Mouse (Mus musculus): ENCODE results near the gene Omp. TPM values are rescaled to one million over a fixed set of nuclear protein-coding genes. Genes with fewer than 3 reads are reported as not detected.

Omp gene
- total RNA-seq, 2 experiments from 2014 or later: 0.12 to 0.25 TPM

- ATAC-seq (replicated peaks; ENCODE audit: poor library complexity): no peak
Measured at GRCm38 (mm10) chr7:98104481-98105435, 40.5 kb downstream of the Omp start.

GRCm38 (mm10) chr7:98103942-98104292 lies 41.4 kb downstream of the Omp start:
- ATAC-seq (replicated peaks; ENCODE audit: poor library complexity): no peak

- peak; percentile 91 for ATAC-seq (replicated peaks; ENCODE audit: poor library complexity)
Measured at GRCm38 (mm10) chr7:98103002-98103941, 42.0 kb downstream of the Omp start.

GRCm38 (mm10) chr7:98102488-98102887 lies 42.8 kb downstream of the Omp start:
- ATAC-seq (replicated peaks; ENCODE audit: poor library complexity): no peak

GRCm38 (mm10) chr7:98097557-98097956 lies 47.7 kb downstream of the Omp start:
- ATAC-seq (replicated peaks; ENCODE audit: poor library complexity): no peak

- peak; percentile 85 for ATAC-seq (replicated peaks; ENCODE audit: poor library complexity)
Measured at GRCm38 (mm10) chr7:98095852-98096251, 49.5 kb downstream of the Omp start.

Other genes with a start within 250 kb of the Omp start
- not detected in 2 replicates for gene Gdpd4, start 225.5 kb downstream of the Omp start, total RNA-seq (2015)
- not detected in 2 replicates for gene Gdpd4, start 225.5 kb downstream of the Omp start, total RNA-seq (2017)
- 16.0 and 17.1 TPM in 2 replicates for gene Myo7a, start 26.0 kb downstream of the Omp start, total RNA-seq (2015)
- gene Myo7a, start 26.0 kb downstream of the Omp start, total RNA-seq (2017): 22.0 and 29.0 TPM in 2 replicates
- 3.4 and 4.5 TPM in 2 replicates for gene Capn5, start 32.8 kb upstream of the Omp start, total RNA-seq (2015)
- gene Capn5, start 32.8 kb upstream of the Omp start, total RNA-seq (2017): 4.0 and 7.5 TPM in 2 replicates
- gene B3gnt6, start 54.0 kb upstream of the Omp start, total RNA-seq (2015): 0.20 TPM in 1 of 2 replicates, not detected in the other
- gene B3gnt6, start 54.0 kb upstream of the Omp start, total RNA-seq (2017): 0.12 TPM in 1 of 2 replicates, not detected in the other
- 59.0 and 59.9 TPM in 2 replicates for gene Acer3, start 175.7 kb upstream of the Omp start, total RNA-seq (2015)
- 36.8 and 43.4 TPM in 2 replicates for gene Acer3, start 175.7 kb upstream of the Omp start, total RNA-seq (2017)
- gene Tsku, start 215.8 kb upstream of the Omp start, total RNA-seq (2015): 0.12 TPM in 1 of 2 replicates, not detected in the other
- not detected in 2 replicates for gene Tsku, start 215.8 kb upstream of the Omp start, total RNA-seq (2017)